Mouse (Mus musculus): ENCODE data around the gene Klhl26.

Gene Klhl26

DNA sequence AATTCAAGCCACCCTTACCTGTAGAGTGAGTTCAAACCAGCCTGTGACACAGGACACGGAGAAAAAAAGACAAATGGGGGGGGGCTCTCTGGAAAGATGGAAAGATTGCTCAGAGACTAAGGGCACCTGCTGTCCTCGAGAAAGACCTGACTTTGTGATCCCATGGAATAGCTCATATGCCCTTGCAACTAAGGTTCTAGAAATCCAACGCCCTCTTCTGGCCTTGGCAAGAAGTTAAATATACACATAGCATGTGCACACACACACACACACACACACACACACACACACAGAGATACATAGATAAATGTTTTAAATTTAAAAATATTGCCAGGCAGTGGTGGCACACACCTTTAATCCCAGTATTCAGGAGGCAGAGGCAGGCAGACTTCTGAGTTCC is 36.5 kb downstream of the Klhl26 start:
- DNase-seq: no peak

DNA sequence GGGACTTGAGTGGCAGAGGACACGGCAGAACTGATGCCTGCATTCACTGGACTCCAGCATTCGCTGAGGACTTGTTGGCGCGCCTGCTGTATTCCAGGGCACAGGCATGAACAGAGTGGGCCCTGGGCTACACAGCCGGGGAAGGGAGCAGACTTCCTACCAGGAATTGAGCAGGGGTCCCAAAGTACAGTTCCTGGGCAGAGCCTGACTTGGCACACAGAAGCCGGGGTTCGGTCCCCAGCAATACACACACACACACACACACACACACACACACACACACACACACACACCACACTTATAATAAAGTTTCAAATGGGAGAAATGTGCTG is 37.0 kb downstream of the Klhl26 start:
- no peak for DNase-seq

DNA sequence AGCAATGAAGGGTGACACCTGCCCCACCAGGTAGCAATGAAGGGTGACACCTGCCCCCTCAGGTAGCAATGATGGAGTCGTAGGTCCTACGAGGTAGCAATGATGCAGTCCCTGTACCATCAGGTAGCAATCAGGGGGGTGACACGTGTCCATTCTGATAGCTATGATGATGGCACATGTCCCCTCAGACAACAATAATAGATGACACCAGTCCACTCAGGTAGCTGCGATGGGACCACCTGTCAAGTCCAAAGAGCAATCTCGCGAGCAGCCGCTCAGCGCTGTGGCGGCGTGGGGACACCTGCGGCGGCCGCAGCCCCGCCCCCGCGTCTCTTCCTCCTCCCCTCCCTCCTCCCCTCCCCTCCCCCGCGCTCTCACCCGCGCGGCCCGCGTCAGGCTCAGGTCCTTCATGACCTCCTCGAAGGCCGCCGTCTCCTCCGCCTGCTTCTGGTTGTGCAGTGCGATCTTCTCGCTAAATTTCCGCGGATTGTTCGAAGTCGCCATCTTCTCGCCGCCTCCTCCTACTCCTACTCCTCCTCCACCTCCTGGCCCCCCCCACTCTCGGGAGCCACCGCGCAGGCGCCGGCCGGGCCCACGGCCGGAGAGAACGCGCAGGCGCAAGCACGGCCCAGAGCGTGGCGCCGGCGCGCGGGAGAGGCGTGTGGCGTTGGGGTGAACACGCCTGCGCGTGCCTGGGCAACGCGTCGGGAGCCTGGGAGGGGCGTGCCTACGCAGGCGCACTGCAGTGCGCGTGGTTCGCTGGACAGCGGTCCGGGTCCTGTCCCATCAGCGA is 37.5 kb downstream of the Klhl26 start, which contains the start of gene Crtc1:
Crtc1 (minus strand) TSS at position 525 of the 793 bp plus-strand sequence.
- DNase-seq: peak; percentile 97

DNA sequence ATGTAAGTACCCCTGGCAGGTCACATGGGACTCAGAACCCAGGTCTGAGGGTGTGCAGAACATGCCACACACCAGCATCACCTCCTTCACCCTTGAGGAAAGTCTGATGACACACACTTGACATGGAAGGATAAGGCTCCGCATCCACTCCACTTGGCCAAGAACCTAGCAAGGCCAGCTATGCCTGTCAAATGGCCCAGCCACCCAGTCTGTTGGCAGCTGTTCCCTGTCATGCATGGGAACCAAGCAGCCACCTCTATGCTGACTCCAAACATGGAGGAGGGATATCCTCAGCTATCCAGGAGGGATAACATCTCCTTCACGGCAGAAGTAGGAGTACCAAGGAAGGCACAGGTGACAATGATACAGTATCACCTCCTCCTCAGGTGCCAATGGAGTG is 38.3 kb downstream of the Klhl26 start:
- no peak for DNase-seq

DNA sequence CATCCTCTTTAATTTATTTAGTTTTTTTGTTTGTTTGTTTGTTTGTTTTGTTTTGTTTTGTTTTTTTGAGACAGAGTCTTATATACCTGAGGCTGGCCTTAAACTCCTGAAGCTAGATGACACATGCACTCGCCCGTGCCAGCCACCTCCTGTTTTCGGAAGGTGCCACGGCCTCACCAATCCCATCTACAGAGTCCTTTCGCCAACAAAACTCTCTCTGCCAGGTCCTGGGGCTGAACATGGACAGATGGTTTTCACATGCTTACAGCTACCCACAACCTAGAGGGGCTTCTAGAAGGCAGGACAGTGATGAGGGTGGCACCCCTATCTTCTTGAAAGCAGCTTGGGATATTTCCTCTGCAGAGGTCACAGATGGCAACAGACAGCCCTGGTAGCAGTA is 41.6 kb downstream of the Klhl26 start:
- DNase-seq: no peak

DNA sequence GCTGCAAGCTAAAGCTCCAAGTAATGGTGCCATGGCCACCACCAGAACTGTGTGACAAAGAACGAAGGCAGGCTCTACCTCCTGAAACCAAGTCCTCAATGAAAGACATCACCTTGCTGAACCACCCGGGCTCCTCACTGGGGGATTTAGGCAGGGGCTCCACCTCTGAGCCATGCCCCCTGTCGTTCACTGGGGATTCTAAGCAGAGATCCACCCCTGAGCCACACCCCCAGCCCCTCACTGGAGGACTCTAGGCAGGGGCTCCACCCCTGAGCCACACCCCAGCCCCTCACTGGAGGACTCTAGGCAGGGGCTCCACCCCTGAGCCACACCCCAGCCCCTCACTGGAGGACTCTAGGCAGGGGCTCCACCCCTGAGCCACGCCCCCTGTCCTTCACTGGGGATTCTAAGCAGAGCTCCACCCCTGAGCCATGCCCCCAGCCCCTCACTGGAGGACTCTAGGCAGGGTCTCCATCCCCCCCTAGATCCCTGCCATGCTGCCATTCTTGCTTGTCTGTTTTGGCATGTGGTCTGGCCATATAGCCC is 43.7 kb downstream of the Klhl26 start:
- no peak for DNase-seq

DNA sequence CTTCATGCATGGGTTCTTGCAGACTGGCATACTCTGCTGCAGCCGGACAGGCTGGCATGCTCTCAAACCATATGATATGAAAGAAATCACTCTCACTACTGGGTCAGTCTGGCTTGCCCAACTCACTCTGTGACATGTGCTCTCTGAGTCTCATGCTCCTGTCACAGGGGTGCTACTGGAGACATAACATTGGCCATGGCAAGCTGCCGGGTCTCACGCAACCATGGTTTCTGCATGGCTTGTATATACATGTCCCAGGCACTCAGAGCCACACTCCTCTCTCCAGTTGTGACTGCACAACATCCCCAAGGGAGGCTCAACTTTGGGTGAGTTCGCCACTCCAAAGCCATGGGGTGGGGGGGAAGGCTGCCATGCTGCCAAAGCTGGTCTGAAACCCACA is 45.6 kb downstream of the Klhl26 start:
- DNase-seq: no peak

DNA sequence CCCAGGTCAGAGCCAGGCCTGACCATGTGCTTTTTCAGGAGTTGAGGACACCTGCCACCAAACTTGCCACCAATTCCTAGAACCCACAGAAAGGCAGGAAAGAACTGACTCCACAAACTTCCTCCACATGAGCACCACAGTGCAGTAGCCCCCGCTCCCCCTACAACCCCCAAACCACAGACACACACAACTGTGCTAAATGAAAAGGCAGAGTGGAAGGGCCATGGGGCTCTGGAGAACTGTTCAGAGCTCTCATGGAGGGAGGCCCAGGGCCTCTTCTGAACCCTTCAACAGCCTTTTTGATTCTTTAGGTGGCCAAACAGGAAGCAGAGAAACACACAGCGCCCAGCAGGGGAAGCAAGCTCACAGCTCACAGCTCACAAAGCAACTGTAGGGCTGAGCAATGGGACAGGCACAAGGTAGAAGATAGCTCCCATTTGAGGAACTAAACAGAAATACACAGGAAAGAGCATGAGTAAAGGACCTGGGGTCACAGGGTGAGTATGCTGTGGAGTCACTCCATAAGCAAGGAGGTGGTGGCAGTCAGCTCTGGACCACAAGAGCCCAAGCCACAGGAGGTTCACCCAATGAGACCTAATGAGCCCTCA is 50.4 kb downstream of the Klhl26 start:
- DNase-seq: no peak

DNA sequence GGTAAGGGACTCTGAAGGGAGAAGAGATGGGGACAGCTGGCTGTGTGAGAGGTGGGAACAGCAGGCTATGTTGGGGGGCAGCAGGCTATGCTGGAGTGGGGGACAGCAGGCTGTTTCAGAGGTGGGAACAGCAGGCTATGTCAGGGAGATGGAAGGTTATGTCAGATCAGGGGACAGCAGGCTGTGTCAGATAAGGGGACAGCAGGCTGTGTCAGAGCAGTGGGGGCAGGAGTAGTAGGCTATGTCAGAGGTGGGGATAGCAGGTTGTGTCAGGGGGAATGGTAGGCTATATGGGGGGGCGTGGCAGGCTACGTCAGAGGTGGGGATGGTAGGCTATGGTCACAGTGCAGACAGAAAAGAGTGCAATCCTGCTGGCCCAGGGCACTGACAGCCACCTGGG is 54.0 kb downstream of the Klhl26 start:
- DNase-seq: no peak

DNA sequence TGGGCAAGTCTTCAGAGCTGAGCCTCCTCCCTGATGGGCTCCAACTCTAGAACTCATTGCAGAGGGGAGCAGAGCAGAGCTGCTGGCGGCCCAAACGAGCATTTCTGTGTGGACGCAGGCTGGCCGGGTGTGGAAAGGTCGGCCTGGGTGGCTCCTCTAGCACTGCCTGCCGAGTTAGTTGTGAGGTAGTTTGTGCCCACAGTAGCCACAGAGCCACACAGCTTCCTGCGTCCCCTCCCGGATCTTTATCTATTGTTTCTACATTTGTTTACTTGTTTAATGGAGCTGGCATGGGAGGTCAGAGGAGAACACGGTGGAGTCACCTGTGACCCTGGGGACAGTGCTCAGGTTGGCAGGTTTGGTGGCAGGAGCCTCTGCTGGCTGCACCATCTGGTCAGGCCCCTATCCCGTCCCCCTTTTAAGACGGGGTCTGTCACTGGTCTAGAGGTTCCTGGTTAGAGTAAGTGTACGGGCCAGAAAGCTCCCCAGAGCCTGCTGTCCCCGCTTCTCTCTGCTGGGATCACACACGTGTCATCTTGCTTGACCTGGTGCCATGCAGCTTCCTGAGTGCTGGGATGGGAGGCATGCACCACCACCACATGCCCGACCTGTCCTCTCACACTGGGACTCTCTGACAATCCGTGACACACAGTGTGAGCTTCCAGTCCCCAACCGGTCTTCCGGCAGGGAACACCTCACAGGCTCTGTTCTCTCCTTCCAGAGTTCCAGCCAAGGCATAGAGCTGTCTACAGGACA is 55.2 kb downstream of the Klhl26 start:
- DNase-seq: no peak

DNA sequence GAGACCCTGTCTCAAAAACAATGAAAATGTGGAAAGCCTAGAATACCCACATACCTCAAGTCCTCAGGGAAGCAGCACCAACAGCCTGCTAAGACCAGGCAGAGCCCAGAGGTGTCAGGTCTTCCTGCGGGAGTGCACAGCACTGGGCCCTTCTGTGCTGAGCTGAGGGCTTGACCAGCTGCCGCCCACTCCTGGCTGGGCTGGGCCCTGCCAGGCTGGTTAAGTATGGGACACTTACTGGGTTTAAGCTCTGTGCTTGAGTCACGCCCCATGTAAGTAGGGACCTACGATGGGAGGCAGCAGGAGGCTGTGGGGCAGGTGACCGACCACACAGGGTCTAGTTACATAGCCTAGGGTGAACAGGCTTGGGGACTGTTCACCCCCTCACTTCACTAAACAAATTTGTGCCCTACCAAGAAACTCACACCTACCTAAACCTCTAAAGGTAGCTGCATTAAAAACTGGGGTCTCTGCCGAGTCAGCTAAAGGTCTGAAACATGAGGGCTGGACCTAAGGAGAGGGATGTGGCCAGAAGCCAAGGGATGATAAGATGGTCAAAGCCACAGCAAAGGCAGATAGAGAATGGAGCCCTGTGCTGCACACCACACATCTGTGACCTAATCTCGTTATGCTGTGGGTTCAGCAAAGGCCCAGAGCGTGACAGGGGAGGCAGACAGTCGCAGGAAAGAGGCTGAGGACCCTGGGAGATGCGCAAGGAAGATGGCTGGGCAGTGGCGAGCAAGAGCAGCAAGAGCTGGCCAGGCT is 56.7 kb downstream of the Klhl26 start:
- DNase-seq: no peak

DNA sequence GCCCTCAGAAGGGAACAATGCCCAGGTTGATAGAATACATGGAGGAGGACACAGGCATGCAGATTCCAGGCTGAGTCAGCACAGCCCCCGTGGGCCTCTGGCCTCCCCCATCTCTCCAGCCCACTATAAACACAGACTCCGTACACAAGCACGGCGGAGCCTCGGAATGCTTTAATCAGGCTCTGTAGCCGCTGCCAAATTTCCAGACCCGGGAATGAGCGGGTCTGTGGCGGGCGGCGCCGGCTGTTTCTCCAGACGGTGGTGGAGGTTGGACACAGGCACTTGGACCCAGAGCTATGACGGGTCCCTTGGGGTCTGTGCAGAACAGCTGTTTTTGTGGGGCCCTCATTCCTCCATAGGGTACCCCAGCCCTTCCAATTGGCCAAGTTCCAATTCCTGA is 57.8 kb downstream of the Klhl26 start:
- DNase-seq: no peak

DNA sequence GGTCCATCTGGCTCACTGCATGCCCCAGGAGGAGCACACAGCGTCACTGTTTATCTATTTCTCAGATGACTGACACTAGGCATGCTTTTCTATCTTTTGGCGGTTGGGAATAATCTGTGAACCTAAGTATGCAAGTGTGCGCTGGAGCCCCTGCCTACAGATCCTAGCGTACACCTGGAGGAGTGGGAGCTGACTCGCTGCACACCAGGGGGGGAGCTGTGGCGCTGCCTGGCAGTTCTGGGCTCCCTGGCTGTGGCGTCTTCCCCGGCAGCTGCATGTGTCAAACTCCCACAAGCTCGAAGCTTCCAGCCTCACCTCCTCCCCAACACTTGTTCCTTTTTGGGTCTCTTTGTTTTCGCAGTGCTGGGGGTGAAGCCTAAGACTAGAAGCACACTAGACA is 58.9 kb downstream of the Klhl26 start:
- DNase-seq: no peak

DNA sequence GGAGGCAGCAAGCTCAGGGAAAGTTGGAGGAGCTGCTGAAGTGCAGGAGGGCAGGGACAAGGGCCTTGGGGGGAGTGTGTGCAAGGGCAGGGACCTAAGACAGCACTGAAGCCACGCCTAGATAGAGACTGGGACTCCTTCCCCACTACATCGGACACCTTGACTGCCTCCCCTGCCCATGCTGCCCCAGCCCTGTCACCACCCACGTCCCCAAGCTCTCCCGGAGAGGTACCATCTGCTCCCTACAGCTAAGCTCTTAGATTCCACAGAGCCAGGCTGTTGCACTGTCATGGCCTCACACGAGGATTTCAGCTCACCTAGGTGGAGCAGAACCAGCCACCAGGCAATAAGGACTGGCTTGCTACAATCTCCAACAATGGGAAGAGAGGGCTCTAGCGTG is 59.8 kb downstream of the Klhl26 start:
- no peak for DNase-seq

DNA sequence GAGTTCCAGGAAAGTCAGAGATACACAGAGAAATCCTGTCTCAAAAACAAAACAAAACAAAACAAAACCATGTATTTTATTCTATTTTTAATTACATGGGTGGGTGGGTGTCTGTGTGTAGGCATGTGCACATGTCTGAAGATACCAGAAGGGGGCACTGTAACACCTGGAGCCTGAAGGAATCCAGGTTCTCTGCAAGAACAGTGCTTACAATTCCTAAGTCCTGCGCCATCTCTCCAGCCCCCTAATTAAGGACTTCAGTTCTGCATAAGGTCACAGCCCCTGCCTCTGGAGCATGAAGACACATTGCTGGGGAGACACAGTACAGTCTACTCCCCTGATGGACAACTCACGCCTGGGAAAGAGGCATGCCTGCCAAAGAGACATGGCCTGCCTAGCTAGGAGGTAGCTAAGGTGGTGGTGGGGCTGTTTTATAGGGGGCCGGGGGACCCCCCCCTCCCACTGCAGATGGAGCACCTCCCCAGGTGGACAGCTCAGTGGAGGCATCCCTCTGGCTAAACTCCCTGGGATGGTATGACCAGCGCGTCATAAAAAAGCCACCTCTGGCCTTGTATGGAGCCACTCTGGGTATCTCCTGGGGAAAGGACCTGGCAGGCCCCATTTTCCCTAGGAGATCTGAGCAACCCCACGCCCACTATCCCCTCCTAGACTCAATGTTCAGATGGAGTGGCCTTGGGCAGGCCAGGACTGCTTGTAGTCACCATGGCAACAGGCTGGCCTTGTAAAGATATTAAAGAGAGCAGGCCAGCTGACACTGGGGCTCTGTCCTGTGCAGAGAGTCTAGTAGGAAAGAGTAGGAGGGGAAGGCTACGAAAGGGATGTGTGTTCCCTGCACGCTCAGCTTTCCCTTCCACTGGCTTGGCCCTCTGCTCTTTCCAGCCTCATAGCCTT is 61.0 kb downstream of the Klhl26 start:
- peak; percentile 32 for DNase-seq

DNA sequence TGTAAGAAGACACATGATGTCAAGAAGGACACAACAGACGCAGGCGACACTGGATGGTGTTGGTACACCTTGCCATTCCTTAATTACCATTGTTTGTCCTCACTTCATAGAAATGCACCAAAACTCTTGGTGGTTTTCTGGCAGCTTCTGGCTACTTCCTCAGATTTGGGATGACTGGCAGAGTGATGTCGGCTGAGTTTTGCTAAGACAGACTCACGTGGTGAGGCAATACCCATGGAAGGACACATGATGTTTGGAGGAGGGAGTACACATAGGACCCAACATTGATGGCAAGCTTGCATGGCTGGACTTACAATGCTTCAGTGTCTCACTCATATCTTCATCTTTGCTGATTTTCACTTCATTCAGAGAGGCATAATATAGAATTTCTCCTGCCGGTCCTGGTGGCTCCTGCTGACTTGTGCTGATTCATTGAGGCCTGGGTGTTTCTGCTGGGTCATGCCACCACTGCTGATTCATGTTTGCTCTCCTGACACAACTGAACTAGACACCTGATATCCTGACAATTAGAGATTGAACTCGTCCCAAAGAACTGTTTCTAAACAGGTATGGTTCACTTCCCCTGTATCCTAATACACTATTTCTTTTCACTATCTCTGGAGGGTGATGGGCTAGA is 62.3 kb downstream of the Klhl26 start:
- no peak for DNase-seq

DNA sequence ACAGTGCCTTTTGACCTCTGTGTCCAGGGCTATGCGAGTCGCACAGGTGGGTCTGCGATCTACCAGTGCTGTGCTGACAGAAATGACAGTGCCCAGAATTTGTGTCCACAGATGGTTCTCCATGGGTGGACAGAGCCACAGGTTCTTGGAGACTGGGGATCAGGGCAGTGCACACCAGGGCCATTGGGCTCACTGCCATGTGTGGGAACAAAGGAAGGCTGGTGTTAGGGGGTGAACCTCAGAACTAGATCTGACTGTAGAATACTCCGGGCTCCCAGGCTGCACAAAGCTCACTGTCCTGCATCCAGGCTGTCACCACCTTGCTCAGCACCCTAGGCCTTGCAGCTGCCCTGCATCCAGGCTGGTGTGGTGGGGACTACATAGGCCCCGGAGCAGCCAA is 66.5 kb downstream of the Klhl26 start:
- no peak for DNase-seq

DNA sequence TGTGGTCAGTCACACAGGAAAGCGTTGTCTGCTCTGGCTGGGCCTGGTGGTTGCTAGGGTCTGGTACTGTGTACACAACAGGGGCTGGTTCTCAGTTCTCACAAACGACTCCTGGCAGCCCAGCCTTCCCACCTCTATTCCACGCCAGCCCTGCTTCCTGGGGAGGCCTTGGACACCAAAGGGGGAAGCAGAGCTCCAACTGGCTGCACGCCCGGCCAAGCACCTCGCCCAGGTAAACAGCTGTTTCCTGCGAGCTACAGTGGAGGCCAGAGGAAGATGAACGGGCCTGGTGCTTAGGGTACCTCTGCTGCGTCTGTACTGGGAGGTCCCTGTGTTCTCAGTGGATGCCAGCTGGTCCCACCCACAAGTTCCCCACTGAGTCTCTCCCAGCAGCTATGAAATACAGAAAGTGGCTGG is 67.3 kb downstream of the Klhl26 start:
- DNase-seq: no peak

DNA sequence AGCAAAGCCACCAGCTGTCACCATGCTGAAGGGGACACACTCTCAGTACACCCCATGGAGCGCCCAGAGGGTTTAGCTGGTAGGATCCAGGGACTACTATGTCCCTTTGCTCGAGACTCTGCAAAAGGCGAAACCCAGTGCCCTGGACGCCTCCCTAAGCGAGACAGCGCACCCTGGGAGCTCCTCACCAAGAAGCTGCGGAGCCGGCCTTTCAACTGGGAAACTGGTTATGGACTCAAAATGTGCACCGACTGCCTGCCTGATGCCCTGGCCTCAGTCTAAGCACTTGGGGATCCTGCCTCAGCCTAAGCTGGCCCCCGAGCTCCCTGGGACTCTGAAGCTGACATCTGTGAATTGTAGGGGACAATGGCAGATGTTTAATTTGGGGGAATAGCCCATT is 67.7 kb downstream of the Klhl26 start:
- DNase-seq: no peak

DNA sequence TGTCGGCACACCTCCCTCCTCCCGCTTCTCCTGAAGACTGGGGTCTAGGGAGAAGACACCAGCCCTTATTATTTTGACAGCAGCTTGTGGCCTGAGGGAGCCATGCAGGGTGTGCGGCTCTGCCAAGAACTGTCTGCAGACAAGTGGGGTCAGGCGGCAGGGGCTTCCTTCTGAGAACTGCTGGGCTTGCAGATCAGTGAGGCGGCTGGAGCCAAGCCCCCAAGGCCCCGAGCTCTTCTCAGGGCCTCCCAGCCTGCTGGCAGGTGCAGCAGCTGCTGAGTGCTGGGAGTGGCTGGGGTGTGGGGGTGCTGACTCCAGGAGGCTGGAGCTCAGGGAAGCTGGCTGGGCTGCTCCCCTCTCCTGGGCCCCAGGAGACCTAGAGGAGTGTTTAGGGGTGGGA is 68.5 kb downstream of the Klhl26 start:
- DNase-seq: no peak

DNA sequence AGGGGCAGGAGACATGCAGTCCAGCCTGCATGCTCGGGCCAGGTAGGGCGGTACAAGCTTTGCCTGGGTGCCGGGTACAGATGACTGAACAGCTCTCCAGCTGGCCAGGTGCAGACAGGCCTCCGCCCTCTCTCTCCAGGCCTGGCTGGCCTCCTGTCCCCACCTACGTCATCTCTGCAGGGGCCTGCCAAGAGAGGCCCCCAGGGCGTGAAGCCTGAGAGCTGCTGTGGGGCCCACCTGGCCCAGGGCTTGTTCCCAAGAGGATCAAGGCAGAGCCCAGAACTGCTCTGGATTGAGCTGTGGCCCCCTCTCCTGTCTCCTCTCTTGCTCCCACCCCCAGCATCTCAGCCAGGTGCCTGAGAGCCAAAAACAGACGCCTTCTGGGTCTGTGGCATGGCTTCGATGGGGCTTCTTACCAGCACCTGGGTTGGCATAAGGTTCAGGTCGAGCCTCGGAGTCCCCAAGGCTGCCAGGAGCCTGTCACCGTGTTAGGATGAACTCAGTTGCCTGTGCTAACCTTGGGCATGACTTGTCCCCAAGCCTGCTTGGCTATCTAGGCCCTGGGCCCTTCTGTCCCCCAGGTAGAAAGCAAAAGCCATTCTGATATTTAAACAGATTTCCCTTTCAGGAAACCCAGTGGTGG is 70.2 kb downstream of the Klhl26 start:
- peak; percentile 25 for DNase-seq
